ENCODE assay signal across 9 mouse cellular contexts in the genomic region with DNA sequence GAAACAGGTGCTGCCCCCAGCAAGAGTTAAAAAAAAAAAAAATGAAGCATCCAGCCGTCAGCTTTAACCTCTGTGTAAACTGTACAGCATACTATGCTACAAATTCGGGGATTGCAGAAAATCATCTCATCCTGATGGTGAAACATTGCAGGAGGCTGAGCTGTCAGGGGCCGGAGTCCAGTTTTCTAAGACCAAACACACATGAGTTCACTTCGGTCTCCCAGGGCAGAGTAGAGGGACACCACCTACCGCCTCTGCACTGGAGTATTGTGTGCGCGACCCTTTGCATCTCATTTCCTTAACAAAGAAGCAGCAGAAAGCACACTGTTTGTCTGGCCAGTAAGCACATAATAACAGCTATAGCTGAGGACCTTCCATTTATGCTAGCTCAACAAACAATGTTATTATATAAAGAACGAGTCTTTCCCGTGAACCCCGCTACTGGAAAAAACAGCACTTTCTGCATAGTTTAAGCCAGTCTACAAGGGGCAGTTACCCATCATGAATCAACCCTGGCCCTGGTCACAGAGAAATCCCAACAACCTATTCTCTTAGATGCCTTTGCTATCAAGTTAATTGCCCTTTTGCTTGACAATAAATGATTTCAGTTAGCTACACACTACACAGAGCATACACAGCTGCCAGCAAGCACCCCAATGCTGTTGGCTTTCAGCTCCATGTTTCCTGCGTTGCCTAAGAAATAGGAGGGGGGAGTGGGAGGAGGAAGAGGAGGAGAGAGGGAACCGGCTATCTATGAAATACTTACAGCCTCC.
DNase-seq lines count a peak whose midpoint lies in the region.
"Had no signal": no experiment of that assay in that cellular context is flagged by ENCODE, and none has a peak within 500 bp of the region (broad histone marks: within the 10 kb centered on the region; RNA-seq: fewer than 3 reads in every experiment).

No protein-coding gene starts in this region.

- peak; percentile 29 for DNase-seq in embryo, embryonic 10.5 days (ENCODE audit: low spot score)
- DNase-seq in embryo, embryonic 10 days (ENCODE audit: low spot score), result no peak
- peak; percentile 21 for DNase-seq in right cerebral cortex, postnatal 25 days
- DNase-seq in right cerebral cortex, postnatal 36 days (ENCODE audit: low spot score in 2 of 2), result no peak
- peak; percentile 26 to 46 for DNase-seq in layer of hippocampus, postnatal 14 days (ENCODE audit: low spot score in 2 of 2)
- peak; percentile 15 for DNase-seq in splenic B cell, adult 2 months (ENCODE audit: low read depth, low spot score)
- no peak for DNase-seq in MN1 (ENCODE audit: low spot score)
- DNase-seq in right cerebral cortex, postnatal 10 days (ENCODE audit: low spot score in 2 of 2), result no peak

- no peaks in the 10 kb centered on the region for H3K36me3 ChIP-seq in splenic B cell, adult 2 months (ENCODE audit: control insufficient read depth, insufficient read depth, low read length, poor library complexity, severe bottlenecking)
- H3K36me3 ChIP-seq: limb, embryonic 13.5 days had no signal

- H3K27me3 ChIP-seq in splenic B cell, adult 2 months (ENCODE audit: control insufficient read depth, insufficient read depth, low read length, poor library complexity, severe bottlenecking), result no peaks in the 10 kb centered on the region
- H3K27me3 ChIP-seq: limb, embryonic 13.5 days had no signal

Comparison
In these comparisons a context has a peak if more than half of its experiments do, and no peak if none do; other contexts are left out.
1. DNase-seq: peak in embryo, embryonic 10.5 days (single experiment), right cerebral cortex, postnatal 25 days (single experiment), layer of hippocampus, postnatal 14 days (2 of 2) and splenic B cell, adult 2 months (single experiment); none in embryo, embryonic 10 days (single experiment), right cerebral cortex, postnatal 36 days (0 of 2), MN1 (single experiment) and right cerebral cortex, postnatal 10 days (0 of 2).